21 mouse cellular contexts compared by ENCODE assay signal in genomic region chr15:101287361-101287760, GRCm38 (mm10). TPM values are rescaled to one million over a fixed set of nuclear protein-coding genes. Genes with fewer than 3 reads are reported as not detected.
"Had no signal": no experiment of that assay in that cellular context is flagged by ENCODE, and none has a peak within 500 bp of the region (broad histone marks: within the 10 kb centered on the region; RNA-seq: fewer than 3 reads in every experiment).

No protein-coding gene starts in this region.

- DNase-seq: kidney, adult 11 months; kidney, postnatal 10 days; kidney, postnatal 4 days; left cerebral cortex, postnatal 4 days; liver, embryonic 13.5 days; lung, embryonic 14.5 days; right cerebral cortex, adult 18-20 months; right cerebral cortex, postnatal 14 days; right cerebral cortex, postnatal 4 days; thymus, adult 2 months; thymus, postnatal 14 days had no signal

- H3K27ac ChIP-seq: limb, embryonic 12.5 days; limb, embryonic 15.5 days; liver, embryonic 13.5 days; macrophage; midbrain, embryonic 12.5 days; midbrain, embryonic 15.5 days; neural tube, embryonic 12.5 days; neural tube, embryonic 15.5 days; stomach, postnatal 0 days had no signal

- H3K4me3 ChIP-seq: limb, embryonic 12.5 days; limb, embryonic 15.5 days; liver, embryonic 13.5 days; midbrain, embryonic 12.5 days; midbrain, embryonic 15.5 days; neural tube, embryonic 12.5 days; neural tube, embryonic 15.5 days had no signal

- ATAC-seq: lung, postnatal 0 days; midbrain, embryonic 15.5 days had no signal

- H3K9me3 ChIP-seq: limb, embryonic 12.5 days; limb, embryonic 15.5 days; liver, embryonic 13.5 days; midbrain, embryonic 12.5 days; midbrain, embryonic 15.5 days; neural tube, embryonic 12.5 days; neural tube, embryonic 15.5 days had no signal

- H3K4me2 ChIP-seq: limb, embryonic 12.5 days; limb, embryonic 15.5 days; liver, embryonic 13.5 days; lung, embryonic 14.5 days; midbrain, embryonic 12.5 days; midbrain, embryonic 15.5 days; neural tube, embryonic 12.5 days; neural tube, embryonic 15.5 days had no signal

- H3K27me3 ChIP-seq: limb, embryonic 12.5 days; limb, embryonic 15.5 days; liver, embryonic 13.5 days; midbrain, embryonic 12.5 days; midbrain, embryonic 15.5 days; neural tube, embryonic 12.5 days; neural tube, embryonic 15.5 days had no signal

- H3K9ac ChIP-seq: limb, embryonic 12.5 days; limb, embryonic 15.5 days; liver, embryonic 13.5 days; lung, embryonic 14.5 days; midbrain, embryonic 12.5 days; midbrain, embryonic 15.5 days; neural tube, embryonic 12.5 days; neural tube, embryonic 15.5 days had no signal

RNA-seq across cellular contexts. Expression of gene 6030408B16Rik, which starts 5.7 kb away (rescaled TPM):
- total RNA-seq: megakaryocyte, adult 5-6 weeks had no signal
- polyA plus RNA-seq: macrophage had no signal
